Mouse (Mus musculus) CH12.LX (cell line): ENCODE measurements around the gene 9130019O22Rik.

ENCODE experiments used
- CHD1 ChIP-seq: IDR thresholded peaks from 2 replicates; pipeline ENCODE4 v1.6.1; 2012; ENCODE audit warnings: low read depth, low read length, improper control_type of control experiment, inconsistent platforms
- CHD2 ChIP-seq: IDR thresholded peaks from 2 replicates; pipeline ENCODE4 v1.6.1; 2011; ENCODE audit warnings: low read length, improper control_type of control experiment
- CTCF ChIP-seq, 2 experiments: IDR thresholded peaks in 1 of 2; conservative IDR thresholded peaks in 1 of 2; 2 replicates each; pipeline ENCODE4 v1.5.1; 2011 to 2012; ENCODE audit warnings: low read depth in 2 of 2, low read length in 2 of 2, improper control_type of control experiment in 1 of 2, inconsistent platforms in 1 of 2, mild to moderate bottlenecking in 1 of 2, moderate library complexity in 1 of 2
- E2F4 ChIP-seq: IDR thresholded peaks from 2 replicates; pipeline ENCODE4 v1.6.1; 2011; ENCODE audit warnings: low read depth, low read length, improper control_type of control experiment; ENCODE audit not compliant: insufficient replicate concordance
- EP300 ChIP-seq: IDR thresholded peaks from 2 replicates; pipeline ENCODE4 v1.6.1; 2011; ENCODE audit warnings: low read length, improper control_type of control experiment
- ETS1 ChIP-seq: conservative IDR thresholded peaks from 2 replicates; pipeline ENCODE4 v1.6.1; 2012; ENCODE audit warnings: low read depth, mild to moderate bottlenecking, inconsistent platforms, low read length, improper control_type of control experiment, moderate library complexity
- MEF2A ChIP-seq: IDR thresholded peaks from 2 replicates; pipeline ENCODE4 v1.6.1; 2014; ENCODE audit warnings: low read depth, mild to moderate bottlenecking, inconsistent platforms, low read length, improper control_type of control experiment, borderline replicate concordance
- MXI1 ChIP-seq: IDR thresholded peaks from 2 replicates; pipeline ENCODE4 v1.6.1; 2011; ENCODE audit warnings: mild to moderate bottlenecking, low read depth, low read length, improper control_type of control experiment
- NELFE ChIP-seq: IDR thresholded peaks from 2 replicates; pipeline ENCODE4 v1.6.1; 2011; ENCODE audit warnings: low read depth, low read length, improper control_type of control experiment
- POLR2A ChIP-seq: IDR thresholded peaks from 2 replicates; pipeline ENCODE4 v1.6.1; 2011; ENCODE audit warnings: low read depth, mild to moderate bottlenecking, improper control_type of control experiment, low read length
- SIN3A ChIP-seq: IDR thresholded peaks from 2 replicates; pipeline ENCODE4 v1.6.1; 2012; ENCODE audit warnings: low read length, improper control_type of control experiment, inconsistent platforms
- USF2 ChIP-seq: conservative IDR thresholded peaks from 2 replicates; pipeline ENCODE4 v1.6.1; 2011; ENCODE audit warnings: low read depth, low read length, improper control_type of control experiment
- ZMIZ1 ChIP-seq: IDR thresholded peaks from 2 replicates; pipeline ENCODE4 v1.6.1; 2012; ENCODE audit warnings: low read depth, mild to moderate bottlenecking, inconsistent platforms, low read length, improper control_type of control experiment

DNA sequence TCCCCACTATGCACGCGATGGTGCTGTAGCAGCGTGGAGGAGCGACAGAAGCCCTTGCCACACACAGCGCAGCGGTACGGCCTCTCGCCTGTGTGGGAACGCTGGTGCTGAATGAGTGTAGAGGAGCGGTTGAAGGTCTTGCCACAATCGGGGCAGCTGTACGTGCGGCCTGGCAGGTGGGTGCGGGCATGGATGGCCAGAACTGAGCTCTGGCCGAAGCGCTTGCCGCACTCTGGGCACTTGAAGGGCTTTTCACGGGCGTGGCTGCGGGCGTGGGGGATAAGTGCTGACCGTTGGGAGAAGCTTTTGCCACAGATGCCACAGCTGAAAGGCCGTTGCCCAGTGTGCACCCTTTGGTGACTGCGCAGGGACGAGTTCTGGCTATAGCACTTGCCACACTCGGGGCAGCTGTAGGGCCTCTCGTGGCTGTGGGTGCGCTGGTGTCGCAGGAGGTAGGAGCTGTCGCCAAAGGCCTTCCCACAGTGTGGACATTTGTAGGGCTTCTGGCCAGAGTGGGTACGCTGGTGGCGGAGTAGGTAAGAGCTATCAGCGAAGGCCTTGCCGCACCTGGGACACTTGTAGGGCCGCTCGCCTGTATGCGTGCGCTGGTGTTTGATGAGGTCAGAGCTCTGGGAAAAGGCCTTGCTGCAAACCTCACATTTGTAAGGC lies 43.5 kb downstream of the 9130019O22Rik start:
- no peak for TF ChIP-seq POLR2A
- no peak for TF ChIP-seq MXI1
- TF ChIP-seq E2F4, result no peak
- no peak for TF ChIP-seq MEF2A
- TF ChIP-seq CTCF (conservative IDR thresholded peaks at IDR 0.05 in 1 of 2, IDR thresholded peaks at IDR 0.05 in 1 of 2; ENCODE audit: low read depth in 2 of 2, low read length in 2 of 2), result no peak
- no peak for TF ChIP-seq CHD2
- TF ChIP-seq ZMIZ1, result no peak
- TF ChIP-seq USF2, result no peak
- TF ChIP-seq EP300, result no peak
- no peak for TF ChIP-seq NELFE
- TF ChIP-seq CHD1, result no peak
- TF ChIP-seq ETS1, result no peak
- TF ChIP-seq SIN3A, result no peak
